Mouse (Mus musculus): ENCODE data around the gene D2hgdh.
"Not testable (repeated sequence)": the region's sequence is repeated elsewhere in the genome, so short reads cannot be mapped to it uniquely, and the experiment has no call there.

The D2hgdh gene

GRCm38 (mm10) chr1:93825771-93826539, 1.2 kb downstream of the D2hgdh start:
- in situ Hi-C loops (cut with MboI; ENCODE audit: low sequenced_read_pairs), result no loop called here

- in situ Hi-C loops (cut with MboI; ENCODE audit: low sequenced_read_pairs), result no loop called here
Observed at GRCm38 (mm10) chr1:93826540-93826835, 1.8 kb downstream of the D2hgdh start.

- in situ Hi-C loops (cut with MboI; ENCODE audit: low sequenced_read_pairs), result not testable (repeated sequence)
Observed at GRCm38 (mm10) chr1:93832754-93833360, 8.1 kb downstream of the D2hgdh start.

- in situ Hi-C loops (cut with MboI; ENCODE audit: low sequenced_read_pairs), result no loop called here
Observed at GRCm38 (mm10) chr1:93834671-93835150, 10.0 kb downstream of the D2hgdh start.

- in situ Hi-C loops (cut with MboI; ENCODE audit: low sequenced_read_pairs), result no loop called here
Observed at GRCm38 (mm10) chr1:93835211-93835610, 10.5 kb downstream of the D2hgdh start.

- in situ Hi-C loops (cut with MboI; ENCODE audit: low sequenced_read_pairs), result no loop called here
Observed at GRCm38 (mm10) chr1:93835876-93836531, 11.3 kb downstream of the D2hgdh start.

GRCm38 (mm10) chr1:93836532-93836913, 11.8 kb downstream of the D2hgdh start:
- in situ Hi-C loops (cut with MboI; ENCODE audit: low sequenced_read_pairs), result no loop called here

- in situ Hi-C loops (cut with MboI; ENCODE audit: low sequenced_read_pairs), result no loop called here
Observed at GRCm38 (mm10) chr1:93837335-93837734, 12.6 kb downstream of the D2hgdh start.

- in situ Hi-C loops (cut with MboI; ENCODE audit: low sequenced_read_pairs), result not testable (repeated sequence)
Observed at GRCm38 (mm10) chr1:93838569-93838968, 13.9 kb downstream of the D2hgdh start.

GRCm38 (mm10) chr1:93845766-93846366, 21.2 kb downstream of the D2hgdh start:
- in situ Hi-C loops (cut with MboI; ENCODE audit: low sequenced_read_pairs), result not testable (repeated sequence)

GRCm38 (mm10) chr1:93855790-93856189, 31.1 kb downstream of the D2hgdh start:
- in situ Hi-C loops (cut with MboI; ENCODE audit: low sequenced_read_pairs), result not testable (repeated sequence)

- in situ Hi-C loops (cut with MboI; ENCODE audit: low sequenced_read_pairs), result no loop called here
Observed at GRCm38 (mm10) chr1:93857370-93857769, 32.7 kb downstream of the D2hgdh start.

GRCm38 (mm10) chr1:93857991-93858390, 33.3 kb downstream of the D2hgdh start:
- in situ Hi-C loops (cut with MboI; ENCODE audit: low sequenced_read_pairs), result no loop called here

- in situ Hi-C loops (cut with MboI; ENCODE audit: low sequenced_read_pairs), result no loop called here
Observed at GRCm38 (mm10) chr1:93859619-93860018, 34.9 kb downstream of the D2hgdh start.

GRCm38 (mm10) chr1:93861048-93861447, 36.3 kb downstream of the D2hgdh start, which contains the start of gene Gal3st2:
Gal3st2 (plus strand) TSS chr1:93861306.
- in situ Hi-C loops (cut with MboI; ENCODE audit: low sequenced_read_pairs), result not testable (repeated sequence)

- in situ Hi-C loops (cut with MboI; ENCODE audit: low sequenced_read_pairs), result not testable (repeated sequence)
Observed at GRCm38 (mm10) chr1:93871594-93872105, 46.9 kb downstream of the D2hgdh start.

GRCm38 (mm10) chr1:93874405-93874804, 49.7 kb downstream of the D2hgdh start:
- in situ Hi-C loops (cut with MboI; ENCODE audit: low sequenced_read_pairs), result not testable (repeated sequence)

- in situ Hi-C loops (cut with MboI; ENCODE audit: low sequenced_read_pairs), result not testable (repeated sequence)
Observed at GRCm38 (mm10) chr1:93881778-93882177, 57.1 kb downstream of the D2hgdh start.

GRCm38 (mm10) chr1:93890936-93891335, 66.2 kb downstream of the D2hgdh start:
- in situ Hi-C loops (cut with MboI; ENCODE audit: low sequenced_read_pairs), result not testable (repeated sequence)

GRCm38 (mm10) chr1:93897395-93897794, 72.7 kb downstream of the D2hgdh start:
- in situ Hi-C loops (cut with MboI; ENCODE audit: low sequenced_read_pairs), result not testable (repeated sequence)

GRCm38 (mm10) chr1:93901291-93901690, 76.6 kb downstream of the D2hgdh start:
- in situ Hi-C loops (cut with MboI; ENCODE audit: low sequenced_read_pairs), result not testable (repeated sequence)
